Mouse (Mus musculus): Measurements from ENCODE around the gene Sap18b.
"Not testable (repeated sequence)": the region's sequence is repeated elsewhere in the genome, so short reads cannot be mapped to it uniquely, and the experiment has no call there.

DNA sequence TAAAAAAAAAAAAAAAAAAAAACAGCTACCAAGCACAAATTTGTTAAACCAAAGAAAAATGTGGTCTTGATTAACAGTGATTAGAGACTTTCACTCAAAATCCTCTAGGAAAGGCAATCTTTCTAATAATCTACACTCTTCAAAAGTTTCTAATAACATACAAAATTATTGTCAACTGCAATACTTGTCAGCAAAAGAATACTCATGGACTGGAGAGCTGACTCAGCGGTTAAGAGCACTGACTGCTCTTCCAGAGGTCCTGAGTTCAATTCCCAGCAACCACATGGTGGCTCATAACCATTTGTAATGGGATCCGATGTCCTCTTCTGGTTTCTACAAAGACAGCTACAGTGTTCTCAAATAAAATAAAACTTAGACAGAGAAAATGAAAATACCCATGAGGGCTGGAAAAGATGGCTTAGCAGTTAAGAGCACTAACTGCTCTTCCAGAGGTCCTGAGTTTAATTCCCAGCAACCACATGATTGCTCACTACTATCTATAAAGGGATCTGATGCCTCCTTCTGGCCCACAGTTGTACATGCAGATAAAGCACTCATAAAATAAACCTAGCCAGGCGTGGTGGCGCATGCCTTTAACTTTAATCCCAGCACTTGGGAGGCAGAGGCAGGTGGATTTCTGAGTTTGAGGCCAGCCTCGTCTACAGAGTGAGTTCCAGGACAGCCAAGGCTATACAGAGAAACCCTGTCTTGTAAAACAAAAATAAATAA, 29.6 kb upstream of the Sap18b start:
- TF ChIP-seq ZNF384 (IDR thresholded peaks at IDR 0.05; ENCODE audit: low read depth, low read length); HCFC1 (IDR thresholded peaks at IDR 0.05; ENCODE audit: borderline replicate concordance, insufficient read depth, low read length): not testable (repeated sequence)
- TF ChIP-seq MAFK (IDR thresholded peaks at IDR 0.05; ENCODE audit: insufficient read depth, low read depth, low read length), result peak; percentile 85

Data from ES-E14 (cell line).